Mouse (Mus musculus) lung, postnatal 0 days (tissue): ENCODE measurements around the gene Tfdp1.

Experiments
- CTCF ChIP-seq: IDR thresholded peaks from 2 replicates; pipeline ENCODE4 v1.5.1; 2016; ENCODE audit warnings: antibody characterized with exemption, mild to moderate bottlenecking
- EP300 ChIP-seq: IDR thresholded peaks from 2 replicates; pipeline ENCODE4 v1.6.1; 2016; ENCODE audit warnings: antibody characterized with exemption, mild to moderate bottlenecking, control low read depth

GRCm38 (mm10) chr8:13419111-13419639 is 80.6 kb downstream of the Tfdp1 start:
- TF ChIP-seq CTCF (no peak), EP300 (no peak)
